Mouse (Mus musculus) testis, postnatal 10 days (tissue): ENCODE measurements around the gene Spata13.
A peak's percentile ranks its signal among the peaks of the same experiment; 100 is the strongest.

Source experiments
- DNase-seq: peaks from one replicate; pipeline ENCODE4 v3.0.0; 2021; ENCODE audit warnings: low spot score

Gene Spata13

DNA sequence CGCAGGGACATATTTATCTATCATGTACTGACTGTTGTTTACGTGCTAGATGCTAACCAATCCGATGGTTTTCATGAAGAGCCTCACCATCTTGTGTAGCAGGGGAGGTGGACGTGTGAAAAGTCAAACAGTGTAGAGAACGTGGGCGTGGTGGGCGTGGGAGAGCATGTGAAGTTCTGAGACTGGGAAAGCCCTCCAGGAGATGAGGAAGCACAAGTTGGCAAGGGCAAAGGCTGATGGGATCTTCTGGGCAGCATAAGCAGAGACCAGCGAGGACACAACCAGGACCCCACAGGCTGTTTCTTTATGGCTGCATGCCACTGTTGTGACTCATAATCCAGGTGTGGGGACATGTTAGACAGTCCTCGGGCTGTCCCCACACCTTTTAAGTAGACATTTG, 5.4 kb downstream of the Spata13 start:
- DNase-seq, result no peak

DNA sequence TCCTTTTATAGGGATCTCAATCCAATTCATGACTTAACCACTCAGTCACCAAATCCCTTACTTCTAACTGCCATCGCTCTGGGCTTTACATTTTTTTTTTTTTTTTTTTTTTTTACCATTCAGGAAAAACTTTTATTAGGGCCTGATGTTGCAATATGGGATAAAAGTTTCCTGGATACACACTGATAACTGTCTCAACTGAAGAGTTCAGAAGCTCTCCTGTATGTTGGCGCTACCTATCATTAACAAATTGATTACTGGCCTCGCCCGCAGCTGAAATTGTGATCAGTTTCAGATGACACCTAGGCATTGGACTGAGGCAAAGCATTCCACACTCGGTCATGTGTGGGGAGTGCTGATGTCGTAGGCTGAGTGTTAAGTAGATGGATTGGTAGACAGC, 7.3 kb downstream of the Spata13 start:
- DNase-seq, result no peak

DNA sequence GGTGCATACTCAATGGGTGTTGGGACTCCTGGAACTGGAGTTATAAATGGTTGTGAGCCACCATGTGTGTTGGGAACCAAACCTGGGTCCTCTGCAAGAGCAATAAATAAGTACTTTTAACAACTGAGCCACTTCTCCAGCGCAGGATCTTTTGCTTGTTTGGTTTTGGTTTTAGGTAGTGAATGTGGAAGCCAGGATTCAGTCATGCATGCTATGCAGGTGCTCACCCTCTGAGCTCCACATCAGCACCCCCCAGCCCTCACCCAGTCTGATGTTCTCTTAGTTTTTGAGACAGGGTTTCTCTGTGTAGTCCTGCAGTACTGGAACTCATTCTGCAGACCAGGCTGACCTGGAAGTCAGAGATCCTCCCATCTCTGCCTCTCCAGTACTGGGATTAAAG, 8.3 kb downstream of the Spata13 start:
- no peak for DNase-seq

DNA sequence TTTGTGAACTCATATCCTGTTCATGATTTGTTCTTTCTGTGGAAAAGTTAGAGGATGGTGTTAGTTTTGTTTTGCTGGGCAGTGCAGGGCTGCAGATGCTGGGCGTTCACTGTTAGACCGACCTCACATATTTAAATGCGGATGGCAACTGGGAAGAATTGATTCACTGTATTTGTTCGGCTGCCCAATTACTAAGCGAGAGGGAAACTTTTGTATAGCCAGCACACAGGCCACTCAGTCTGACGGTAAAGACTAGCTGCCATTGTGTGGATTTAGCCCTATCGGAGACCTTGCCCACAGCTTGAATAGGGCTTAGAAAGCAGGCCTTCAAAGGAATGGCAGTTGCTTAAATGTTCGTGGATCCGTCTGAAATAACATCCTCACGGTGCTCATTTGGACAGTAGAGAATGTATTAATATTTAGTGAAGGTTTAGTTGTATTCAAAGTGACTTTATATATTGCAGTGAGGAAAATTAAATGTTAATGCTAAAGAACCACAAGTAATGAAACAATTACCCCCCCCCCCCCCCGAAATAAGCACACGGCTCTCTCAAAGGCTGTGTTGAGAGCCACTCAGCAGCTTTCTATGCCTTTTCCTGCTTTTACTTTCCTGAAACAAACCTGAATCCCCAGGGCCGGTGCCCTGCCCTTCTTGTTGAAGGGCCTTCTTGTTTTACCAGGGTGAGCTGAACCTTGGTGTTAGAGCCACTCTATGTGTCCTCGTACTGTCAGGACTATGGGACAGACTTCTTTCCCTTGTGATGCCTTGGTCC, 9.5 kb downstream of the Spata13 start:
- DNase-seq, result no peak

DNA sequence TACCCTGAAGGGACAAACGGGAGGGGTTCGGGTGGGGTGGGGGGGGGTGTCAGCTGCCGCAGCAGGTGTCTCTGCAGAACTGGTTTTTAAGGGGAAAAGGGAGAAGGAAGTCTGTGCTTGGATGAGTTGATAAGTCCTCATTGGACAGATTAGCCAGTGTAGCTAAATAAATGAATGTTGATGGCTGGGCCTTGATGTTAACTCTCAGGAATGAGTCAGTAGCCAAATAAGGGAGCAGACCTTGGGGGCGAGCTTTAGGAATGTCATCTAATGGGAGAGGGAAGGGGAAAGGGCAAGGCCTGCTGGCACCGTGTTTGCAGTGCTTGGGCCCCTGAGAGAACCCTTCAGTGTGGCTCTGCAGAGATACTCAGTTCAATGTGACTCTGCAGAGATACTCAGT, 12.6 kb downstream of the Spata13 start:
- no peak for DNase-seq

DNA sequence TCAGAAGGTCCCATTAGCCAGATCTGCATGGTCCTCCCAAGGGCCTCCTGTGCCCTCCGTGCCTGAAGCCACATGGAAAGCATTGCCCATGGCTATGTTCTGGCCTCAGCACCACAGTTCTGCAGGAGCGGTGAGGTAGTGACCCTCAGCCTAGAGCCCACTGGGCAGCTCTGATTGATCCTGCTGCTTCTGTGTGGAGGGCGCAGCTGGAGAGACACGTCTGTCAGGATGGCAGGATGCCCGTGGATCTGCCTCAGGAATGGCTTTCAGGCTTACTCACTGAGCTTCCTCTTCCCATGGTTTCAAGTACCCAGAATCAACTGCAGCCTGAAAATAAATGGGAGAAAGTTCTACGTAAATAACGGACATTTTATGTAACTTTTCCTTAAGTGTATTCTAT, 14.1 kb downstream of the Spata13 start:
- DNase-seq, result no peak

DNA sequence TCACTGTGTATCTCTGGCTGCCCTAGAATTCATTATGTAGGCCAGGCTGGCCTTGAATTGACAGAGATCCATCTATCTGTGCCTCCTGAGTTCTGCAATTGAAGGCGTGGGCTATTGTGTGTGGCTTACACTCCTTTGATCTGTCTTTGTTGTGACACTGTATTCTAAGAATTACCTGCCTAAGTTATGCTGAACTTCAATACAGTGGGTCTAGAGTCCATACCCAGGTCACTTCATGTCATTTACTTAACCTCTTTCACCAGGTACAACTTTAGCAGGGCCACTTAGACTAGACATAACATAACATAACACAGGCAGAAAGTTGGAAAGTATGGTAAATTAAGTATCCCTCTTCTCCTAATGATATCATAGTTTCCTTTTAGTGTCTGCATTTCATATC, 15.2 kb downstream of the Spata13 start:
- no peak for DNase-seq

DNA sequence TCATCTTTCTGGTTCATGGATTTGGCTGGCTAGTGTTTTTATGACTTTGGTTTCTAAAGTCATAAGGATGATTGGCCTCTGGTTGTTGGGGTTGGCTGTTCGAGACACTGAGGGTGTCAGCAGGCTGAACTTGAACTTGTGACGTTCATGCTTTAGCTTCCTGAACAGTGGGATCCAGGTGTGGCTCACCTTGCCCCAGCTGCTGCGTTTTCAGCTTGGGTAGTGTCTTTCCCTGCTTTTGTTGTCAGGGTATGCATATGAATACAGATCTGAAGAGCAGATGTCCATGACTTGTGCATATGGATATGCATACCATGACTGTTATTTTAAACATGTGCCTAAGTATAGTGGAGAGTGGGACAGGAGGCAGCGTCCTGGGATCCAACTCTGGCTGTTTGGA, 19.4 kb downstream of the Spata13 start:
- DNase-seq, result no peak

DNA sequence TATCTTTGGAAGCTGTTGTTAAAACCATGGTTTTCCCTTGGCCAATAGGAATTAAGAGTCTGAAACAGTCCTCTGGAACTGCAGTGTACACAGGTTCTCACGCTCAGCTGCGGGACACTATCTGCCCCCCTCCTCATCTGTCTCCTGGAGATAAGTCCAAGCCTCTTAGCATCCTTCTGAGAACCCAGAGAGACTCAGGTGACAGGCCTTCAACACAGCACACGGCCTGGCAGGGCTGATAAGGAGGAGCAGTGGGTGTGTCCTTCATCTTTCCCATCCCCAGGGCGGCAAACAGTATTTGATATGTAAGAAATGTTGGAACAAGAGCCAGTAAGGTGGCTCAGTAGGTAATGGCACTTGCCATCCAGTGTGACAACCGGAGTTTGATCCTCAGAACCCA, 20.2 kb downstream of the Spata13 start:
- DNase-seq, result no peak

DNA sequence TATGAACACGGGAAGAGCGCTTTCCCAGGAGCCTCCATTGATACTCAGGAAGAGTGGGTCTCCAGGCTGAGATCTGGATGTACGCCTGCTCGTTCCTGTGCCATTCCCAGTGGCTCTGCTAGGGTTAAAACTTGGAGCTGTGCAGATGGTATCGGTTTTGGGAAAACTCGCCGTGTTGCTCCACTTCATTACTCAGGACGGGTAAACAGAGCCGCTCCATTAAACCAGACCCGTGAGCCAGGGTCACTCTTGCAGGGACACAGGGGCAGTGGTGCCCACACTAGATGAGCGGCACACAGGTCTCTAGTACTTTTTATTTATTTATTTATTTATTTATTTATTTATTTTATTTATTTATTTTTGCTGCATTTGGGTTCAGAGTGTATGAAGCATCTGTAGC, 20.9 kb downstream of the Spata13 start:
- no peak for DNase-seq

DNA sequence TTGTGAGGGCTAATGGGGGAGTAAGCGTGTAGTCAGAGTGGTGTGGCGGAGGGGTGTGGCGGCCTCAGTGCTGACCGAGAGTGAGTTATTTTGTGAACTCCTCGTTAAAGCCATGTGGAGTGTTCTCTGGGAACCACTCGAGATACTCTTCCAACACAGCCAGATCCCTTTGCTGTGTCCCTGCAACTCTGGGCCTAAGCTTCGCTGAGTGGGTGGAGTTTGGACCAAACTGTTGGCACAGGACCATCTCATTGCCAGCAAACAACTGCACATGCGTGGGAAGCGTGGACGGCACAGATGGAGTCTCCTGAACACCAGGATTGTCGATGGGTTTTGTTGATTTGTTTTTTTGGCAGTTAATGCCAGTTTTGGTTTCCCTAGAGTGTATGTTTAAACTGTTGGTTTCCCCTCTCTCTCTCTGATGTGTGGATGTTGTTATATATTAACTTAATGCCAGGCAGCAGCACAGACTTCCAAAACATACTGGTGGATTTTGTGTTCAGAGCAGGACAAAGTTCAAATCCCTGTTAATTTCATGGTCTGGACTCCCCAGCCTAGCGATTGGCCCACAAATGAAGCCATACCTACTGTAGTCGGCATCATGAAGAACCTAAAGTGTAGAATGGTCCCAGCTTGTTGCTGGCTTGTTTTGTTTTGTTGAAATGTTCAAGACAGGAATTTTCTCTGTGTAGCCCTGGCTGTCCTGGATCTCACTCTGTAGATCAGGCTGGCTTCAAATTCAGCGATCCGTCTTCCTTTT, 22.3 kb downstream of the Spata13 start:
- DNase-seq, result peak; percentile 69

DNA sequence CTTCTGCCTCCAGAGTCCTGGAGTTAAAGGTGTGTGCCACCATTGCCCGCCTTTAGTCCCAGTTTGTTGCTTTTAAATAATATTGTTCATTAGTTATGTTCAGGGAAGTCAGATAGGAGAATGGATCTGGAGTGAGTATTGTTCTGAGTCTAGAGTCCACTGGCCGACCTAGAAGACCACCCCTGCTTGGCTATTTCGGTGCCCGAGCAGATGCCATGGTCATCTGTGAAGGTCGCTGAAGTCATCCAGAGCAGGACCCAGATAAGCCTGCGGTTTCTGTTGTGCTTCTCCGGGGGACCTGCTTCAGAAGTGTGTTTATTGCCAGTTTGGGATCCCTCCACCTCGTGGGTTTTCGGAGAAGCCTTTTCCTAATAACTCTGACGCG, 22.9 kb downstream of the Spata13 start:
- DNase-seq, result no peak

DNA sequence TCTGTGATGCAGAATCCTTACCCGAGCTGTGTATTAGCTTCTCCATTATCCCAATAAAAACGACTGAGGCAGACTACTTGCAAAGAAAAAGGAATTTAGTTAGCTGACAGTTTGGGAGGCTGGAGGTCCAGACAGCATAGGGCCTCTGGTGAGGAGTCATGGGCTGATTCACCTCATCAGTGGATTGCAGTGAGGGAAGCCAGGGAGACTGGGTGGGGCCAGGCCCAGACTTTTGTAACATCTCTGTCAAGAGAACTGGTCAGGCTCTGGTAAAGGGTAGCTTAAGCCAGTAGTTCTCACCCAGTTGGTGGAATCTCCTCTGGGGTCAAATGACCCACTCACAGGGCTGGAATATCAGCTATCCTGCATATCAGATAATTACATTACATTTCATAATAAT, 24.1 kb downstream of the Spata13 start:
- DNase-seq, result no peak

DNA sequence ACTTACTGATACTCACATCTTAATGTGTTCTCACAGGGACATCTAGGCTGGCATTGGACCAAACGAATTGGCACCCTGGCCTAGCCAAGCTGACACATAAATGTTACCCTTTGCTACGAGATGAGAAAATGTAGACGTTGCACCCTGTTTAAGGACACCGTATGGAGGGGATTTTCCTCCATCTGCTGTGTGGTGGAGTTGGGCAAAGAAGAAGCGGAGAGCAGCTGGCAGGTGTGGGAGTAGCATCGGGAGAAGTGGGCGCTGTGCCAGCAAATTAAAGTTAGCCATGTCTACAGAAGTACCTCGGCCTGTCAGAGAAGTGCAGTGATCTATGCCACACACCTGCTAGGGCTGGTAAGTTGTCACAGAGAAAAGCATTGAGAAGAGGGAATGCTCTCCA, 25.7 kb downstream of the Spata13 start:
- DNase-seq, result no peak

DNA sequence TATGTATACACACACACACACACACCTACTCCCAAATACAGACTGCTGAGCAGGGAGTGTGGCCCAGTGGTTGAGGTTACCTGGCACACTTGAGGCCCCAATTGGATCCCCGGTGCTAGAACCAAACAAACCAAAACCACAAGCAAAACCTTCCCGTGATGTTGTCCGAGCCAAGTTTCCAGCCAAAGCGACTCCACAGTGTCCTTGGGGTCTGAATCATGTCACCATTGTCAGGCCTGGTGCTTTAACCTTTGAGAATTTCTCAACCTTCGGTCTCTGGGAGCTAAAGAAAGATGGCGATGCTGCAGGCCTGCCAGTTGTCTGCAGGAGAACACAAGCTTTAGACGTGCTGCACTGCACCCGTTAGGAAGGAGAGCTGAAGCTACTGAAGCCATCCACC, 26.8 kb downstream of the Spata13 start:
- DNase-seq, result no peak

DNA sequence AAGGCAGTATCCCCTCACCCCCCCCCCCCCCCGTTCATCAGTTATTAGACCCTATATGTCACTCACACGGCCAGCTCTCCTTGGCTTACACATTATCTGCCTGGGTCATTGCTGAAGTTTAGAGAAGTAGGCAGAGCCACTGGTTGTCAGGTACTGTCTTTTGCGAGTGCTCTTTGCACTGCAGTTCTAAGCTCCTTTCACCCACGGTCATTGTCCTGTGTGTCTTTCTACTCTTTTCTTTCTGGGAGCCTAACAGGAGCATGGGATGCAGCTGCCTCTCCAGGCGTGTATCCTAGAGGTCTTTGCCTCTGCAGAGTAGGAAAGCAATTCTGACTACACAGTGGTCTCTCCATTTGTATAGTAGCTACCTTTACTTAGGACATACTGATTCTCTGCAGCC, 27.5 kb downstream of the Spata13 start:
- no peak for DNase-seq

DNA sequence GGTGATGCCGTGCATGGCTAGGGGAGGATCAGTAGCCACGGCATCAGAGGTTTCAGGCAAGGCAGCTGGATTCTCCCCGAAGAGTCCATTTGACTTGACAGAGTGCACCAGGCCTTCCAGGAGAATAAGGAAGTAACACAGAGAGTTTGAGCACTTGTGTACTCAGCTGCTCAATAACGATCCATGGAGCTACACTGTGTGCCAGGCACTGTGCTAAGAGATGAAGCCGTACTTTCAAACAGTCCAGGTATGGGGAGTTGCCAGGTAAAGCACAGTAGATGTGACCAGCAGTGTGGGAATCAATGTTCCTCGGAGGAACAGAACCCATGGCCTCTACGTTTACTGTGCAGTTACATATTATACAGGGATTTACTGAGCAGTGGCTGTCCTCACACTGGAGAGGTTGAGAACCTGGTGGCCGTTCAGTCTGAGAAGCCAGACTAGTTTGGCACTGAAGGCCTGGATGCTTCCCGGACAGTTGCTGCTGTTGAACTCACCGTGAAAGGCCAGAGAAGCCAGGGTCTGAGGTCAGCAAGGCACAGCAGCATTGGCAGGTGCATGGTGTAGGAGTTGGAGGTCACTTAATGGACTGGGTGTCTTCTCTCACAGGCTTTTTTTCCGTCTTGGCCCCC, 29.6 kb downstream of the Spata13 start:
- no peak for DNase-seq

DNA sequence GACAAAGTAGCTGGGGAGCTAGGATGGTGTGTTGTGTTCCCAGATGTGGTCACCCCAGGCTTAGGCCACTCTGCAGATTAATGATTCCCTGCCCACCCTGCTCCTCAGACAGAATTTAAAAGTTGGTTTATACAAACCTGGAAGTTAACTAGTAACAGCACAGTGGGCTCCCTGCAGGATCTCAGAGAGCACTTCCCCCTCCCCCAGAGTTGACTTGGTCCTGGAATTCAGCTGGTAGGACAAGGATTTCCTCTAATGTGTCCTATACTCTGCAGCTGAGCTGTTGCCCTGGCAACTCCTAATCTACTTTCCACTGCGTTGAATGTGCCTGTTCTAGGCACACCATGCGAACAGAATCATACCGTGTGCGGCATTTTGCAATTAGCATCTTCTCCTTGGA, 30.8 kb downstream of the Spata13 start:
- no peak for DNase-seq

DNA sequence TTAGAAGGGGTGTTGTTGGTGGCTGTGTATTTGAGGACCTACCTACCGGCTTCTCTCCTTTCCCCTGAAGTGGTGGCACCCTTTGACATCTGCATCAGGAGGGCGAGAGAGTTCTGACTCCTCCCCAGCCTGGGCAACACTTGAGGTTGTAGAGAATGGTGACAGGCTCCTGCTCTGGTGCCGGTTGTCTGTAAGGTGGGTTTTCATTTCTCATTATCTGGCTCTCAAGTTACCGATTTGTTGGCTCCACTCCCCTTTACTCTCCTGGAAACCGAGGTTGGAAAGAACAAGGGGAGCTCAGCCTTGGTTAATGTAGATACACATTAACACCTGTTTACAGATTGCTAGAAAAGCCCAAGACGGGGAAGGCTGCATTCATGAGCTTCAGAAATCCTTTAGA, 31.5 kb downstream of the Spata13 start:
- no peak for DNase-seq

DNA sequence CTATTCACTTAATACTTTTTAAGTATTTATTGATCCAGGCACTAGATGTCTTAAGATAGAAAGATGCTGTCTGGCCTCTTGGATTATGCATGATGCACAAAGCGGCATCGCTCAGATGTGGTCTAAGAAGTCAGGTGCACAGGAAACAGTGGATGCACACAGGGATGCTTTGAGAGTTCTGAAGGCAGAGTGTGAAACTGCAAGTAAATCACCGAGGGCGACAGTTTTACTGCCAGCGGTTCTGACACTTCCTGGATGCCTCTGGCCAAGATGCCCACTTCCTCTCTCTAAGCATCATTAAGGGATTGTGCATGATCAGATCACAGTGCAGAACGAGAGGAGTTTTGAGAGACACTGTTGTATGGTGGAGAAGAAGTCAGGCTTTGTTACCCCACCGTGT, 32.5 kb downstream of the Spata13 start:
- DNase-seq, result no peak

DNA sequence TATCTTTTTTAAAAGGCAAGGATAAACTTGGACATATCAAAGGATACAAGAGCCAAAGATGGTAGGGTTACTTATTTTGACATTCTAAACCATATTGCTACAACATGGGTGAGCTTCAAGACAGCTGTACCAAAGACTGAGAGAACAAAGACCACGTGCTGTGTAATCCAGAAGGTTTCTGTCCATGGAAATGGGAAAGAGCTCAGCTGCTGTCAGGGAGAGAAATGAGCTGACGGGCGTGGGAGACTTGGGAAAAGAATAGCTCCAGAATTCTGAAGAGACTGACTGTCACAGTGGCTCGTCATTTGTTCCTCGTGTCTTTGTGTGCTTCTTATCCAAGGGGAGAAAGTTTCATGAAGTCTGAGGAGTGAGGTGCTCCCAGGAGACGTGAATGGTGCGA, 36.4 kb downstream of the Spata13 start:
- no peak for DNase-seq

DNA sequence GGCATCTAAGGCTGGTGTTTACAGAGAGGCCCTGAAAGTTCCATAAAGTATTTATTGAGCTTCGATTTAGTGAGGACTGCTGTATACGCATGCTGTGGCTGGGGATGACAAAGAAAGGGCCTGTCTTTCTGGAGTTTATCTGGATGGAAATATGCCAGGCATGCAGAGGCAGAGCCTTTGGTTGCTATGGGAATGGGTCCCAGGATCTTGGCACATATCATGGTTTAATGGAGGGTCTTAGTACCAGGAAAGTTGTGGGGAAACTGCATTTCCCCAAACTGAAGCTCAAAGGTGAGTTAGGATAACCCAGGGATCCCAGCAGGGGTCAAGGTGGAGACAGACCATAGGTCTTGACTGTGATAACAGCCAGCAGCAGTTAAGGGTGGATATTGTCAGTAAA, 37.7 kb downstream of the Spata13 start:
- no peak for DNase-seq

DNA sequence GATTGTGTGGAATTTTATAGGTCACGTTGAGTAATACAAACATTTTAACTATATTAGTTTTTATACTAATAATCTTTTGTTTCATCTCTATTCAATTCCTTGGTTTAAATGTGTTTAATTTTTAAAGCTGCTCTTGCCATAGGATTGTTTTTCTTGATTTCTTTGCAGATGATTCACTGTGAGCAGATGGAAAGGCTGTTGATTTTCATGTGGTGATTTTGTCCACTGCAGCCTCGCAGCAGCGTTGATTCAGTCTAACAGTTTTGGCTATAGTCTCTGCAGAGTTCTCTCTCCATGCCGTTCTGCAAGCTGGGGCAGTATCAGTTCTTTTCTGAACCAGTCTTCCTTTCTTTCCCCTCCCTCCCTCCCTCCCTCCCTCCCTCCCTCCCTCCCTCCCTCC, 41.9 kb downstream of the Spata13 start:
- DNase-seq, result no peak
